Mouse (Mus musculus): ENCODE results near the gene Abcc4. TPM values are rescaled to one million over a fixed set of nuclear protein-coding genes. Genes with fewer than 3 reads are reported as not detected.
"Not testable (repeated sequence)": the region's sequence is repeated elsewhere in the genome, so short reads cannot be mapped to it uniquely, and the experiment has no call there.

Gene Abcc4
- total RNA-seq, 2 experiments from 2014 or later, result 9.5 to 11.0 TPM

GRCm38 (mm10) chr14:118563570-118563969 lies 142.4 kb downstream of the Abcc4 start:
- no peak overlapping the region for H3K27ac ChIP-seq
- TF ChIP-seq CTCF (IDR thresholded peaks at IDR 0.05), result no peak
- DNase-seq (ENCODE audit: extremely low spot score in 1 of 2, low spot score in 2 of 2), result no peak
- no peak overlapping the region for H3K4me3 ChIP-seq
- intact Hi-C loops (cut with DNase I), result no loop called here

GRCm38 (mm10) chr14:118552901-118553475 lies 153.0 kb downstream of the Abcc4 start:
- intact Hi-C loops (cut with DNase I), result no loop called here
- no peak for DNase-seq (ENCODE audit: extremely low spot score in 1 of 2, low spot score in 2 of 2)

GRCm38 (mm10) chr14:118552390-118552789 lies 153.6 kb downstream of the Abcc4 start:
- no peak overlapping the region for H3K27ac ChIP-seq
- intact Hi-C loops (cut with DNase I), result no loop called here
- H3K4me3 ChIP-seq, result no peak overlapping the region
- no peak for DNase-seq (ENCODE audit: extremely low spot score in 1 of 2, low spot score in 2 of 2)
- TF ChIP-seq CTCF (IDR thresholded peaks at IDR 0.05), result no peak

More at GRCm38 (mm10) chr14:118552901-118553475, 153.0 kb downstream of the Abcc4 start:
- no peak overlapping the region for H3K27ac ChIP-seq
- no peak overlapping the region for H3K4me3 ChIP-seq
- no peak for TF ChIP-seq CTCF (IDR thresholded peaks at IDR 0.05)

GRCm38 (mm10) chr14:118551725-118552285 lies 154.2 kb downstream of the Abcc4 start:
- H3K4me3 ChIP-seq, result peak overlapping the region; percentile 13
- no peak for TF ChIP-seq CTCF (IDR thresholded peaks at IDR 0.05)
- DNase-seq (ENCODE audit: extremely low spot score in 1 of 2, low spot score in 2 of 2), result no peak
- H3K27ac ChIP-seq, result no peak overlapping the region
- intact Hi-C loops (cut with DNase I), result no loop called here

GRCm38 (mm10) chr14:118551061-118551724 lies 154.8 kb downstream of the Abcc4 start:
- DNase-seq (ENCODE audit: extremely low spot score in 1 of 2, low spot score in 2 of 2), result no peak
- Histone ChIP-seq H3K27ac (no peak overlapping the region), H3K4me3 (peak overlapping the region; percentile 13)
- no peak for TF ChIP-seq CTCF (IDR thresholded peaks at IDR 0.05)
- intact Hi-C loops (cut with DNase I), result no loop called here

GRCm38 (mm10) chr14:118544493-118544892 lies 161.5 kb downstream of the Abcc4 start:
- Histone ChIP-seq H3K4me3 (no peak overlapping the region), H3K27ac (no peak overlapping the region)
- no peak for TF ChIP-seq CTCF (IDR thresholded peaks at IDR 0.05)
- intact Hi-C loops (cut with DNase I), result no loop called here
- no peak for DNase-seq (ENCODE audit: extremely low spot score in 1 of 2, low spot score in 2 of 2)

GRCm38 (mm10) chr14:118542947-118543346 lies 163.1 kb downstream of the Abcc4 start:
- TF ChIP-seq CTCF (IDR thresholded peaks at IDR 0.05), result no peak
- Histone ChIP-seq H3K27ac (no peak overlapping the region), H3K4me3 (no peak overlapping the region)
- no peak for DNase-seq (ENCODE audit: extremely low spot score in 1 of 2, low spot score in 2 of 2)
- intact Hi-C loops (cut with DNase I), result no loop called here

- no peak for TF ChIP-seq CTCF (IDR thresholded peaks at IDR 0.05)
- intact Hi-C loops (cut with DNase I), result no loop called here
- H3K4me3 ChIP-seq, result no peak overlapping the region
- DNase-seq (ENCODE audit: extremely low spot score in 1 of 2, low spot score in 2 of 2), result no peak
- H3K27ac ChIP-seq, result no peak overlapping the region
These were observed 174.5 kb downstream of the Abcc4 start for GRCm38 (mm10) chr14:118531539-118531938.

GRCm38 (mm10) chr14:118514280-118515031 lies 191.6 kb downstream of the Abcc4 start:
- intact Hi-C loops (cut with DNase I), result no loop called here
- no peak for TF ChIP-seq CTCF (IDR thresholded peaks at IDR 0.05)
- Histone ChIP-seq H3K27ac (no peak overlapping the region), H3K4me3 (no peak overlapping the region)
- DNase-seq (ENCODE audit: extremely low spot score in 1 of 2, low spot score in 2 of 2), result no peak

- DNase-seq (ENCODE audit: extremely low spot score in 1 of 2, low spot score in 2 of 2); H3K27ac ChIP-seq; H3K4me3 ChIP-seq; intact Hi-C loops (cut with DNase I): not testable (repeated sequence)
These were observed 194.3 kb downstream of the Abcc4 start for GRCm38 (mm10) chr14:118511715-118512114.

- no peak for DNase-seq (ENCODE audit: extremely low spot score in 1 of 2, low spot score in 2 of 2)
- no peak for TF ChIP-seq CTCF (IDR thresholded peaks at IDR 0.05)
- intact Hi-C loops (cut with DNase I), result no loop called here
- Histone ChIP-seq H3K4me3 (no peak overlapping the region), H3K27ac (no peak overlapping the region)
These were observed 195.2 kb downstream of the Abcc4 start for GRCm38 (mm10) chr14:118510793-118511192.

- TF ChIP-seq CTCF (IDR thresholded peaks at IDR 0.05), result no peak
- no peak overlapping the region for H3K27ac ChIP-seq
- intact Hi-C loops (cut with DNase I), result no loop called here
- H3K4me3 ChIP-seq, result no peak overlapping the region
- no peak for DNase-seq (ENCODE audit: extremely low spot score in 1 of 2, low spot score in 2 of 2)
These were observed 195.8 kb downstream of the Abcc4 start for GRCm38 (mm10) chr14:118510216-118510615.
